ENCODE assay signal across 7 mouse cellular contexts in the genomic region with DNA sequence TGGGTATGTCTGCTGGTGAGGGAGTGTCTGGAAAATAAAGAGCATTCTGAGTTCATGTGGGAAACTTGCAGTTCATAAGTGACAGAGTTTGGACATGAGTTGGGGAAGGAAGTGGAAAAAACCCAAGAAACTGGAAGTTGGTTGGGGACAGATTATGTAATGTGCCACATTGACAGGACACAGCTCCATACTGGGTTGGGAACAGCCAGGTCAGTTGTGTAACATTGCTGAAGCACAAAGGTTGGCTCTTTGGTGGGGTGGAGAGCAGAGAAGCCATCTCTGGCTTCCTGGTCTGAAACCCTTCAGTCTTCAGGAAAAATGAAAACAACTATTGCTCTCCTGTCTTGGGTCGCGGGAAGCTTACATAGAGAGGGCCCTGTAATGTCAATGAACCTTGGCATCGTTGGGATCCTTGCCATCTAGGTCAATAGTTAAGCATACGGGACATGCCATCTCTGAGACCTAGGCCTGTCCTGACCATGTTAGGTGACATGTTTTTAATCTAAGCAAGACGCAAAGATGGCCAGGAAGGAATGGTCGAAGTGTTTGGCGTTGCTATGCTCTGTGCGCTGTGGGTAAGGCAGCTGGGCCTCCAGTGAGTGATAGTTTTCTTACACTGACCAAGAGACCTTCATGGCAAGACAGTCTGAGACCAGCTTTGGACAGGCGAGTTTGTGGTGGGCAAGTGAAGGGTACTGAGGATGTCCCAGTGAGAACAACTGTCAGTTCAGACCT. TPM values are rescaled to one million over a fixed set of nuclear protein-coding genes. Genes with fewer than 3 reads are reported as not detected.
DNase-seq lines count a peak whose midpoint lies in the region; ATAC-seq lines count a peak whose summit lies in the region.

No protein-coding gene starts in this region.

- no peaks in the 10 kb centered on the region; the same call in 1 of the 2 replicates for H3K9me3 ChIP-seq in megakaryocyte, embryonic 14.5 days
- H3K9me3 ChIP-seq in heart, embryonic 13.5 days = no peaks in the 10 kb centered on the region
- H3K9me3 ChIP-seq in liver, embryonic 11.5 days (ENCODE audit: control insufficient read depth, low read length) = no peaks in the 10 kb centered on the region
- H3K9me3 ChIP-seq in stomach, embryonic 15.5 days = no peaks in the 10 kb centered on the region
- no peaks in the 10 kb centered on the region for H3K9me3 ChIP-seq in forebrain, embryonic 11.5 days (ENCODE audit: control insufficient read depth, low read length)

- peak overlapping the region; percentile 93 for H3K4me2 ChIP-seq in heart, embryonic 13.5 days
- peak overlapping the region; percentile 89 for H3K4me2 ChIP-seq in liver, embryonic 11.5 days
- H3K4me2 ChIP-seq in stomach, embryonic 15.5 days = peak overlapping the region; percentile 84
- H3K4me2 ChIP-seq in forebrain, embryonic 11.5 days (ENCODE audit: low read depth, low read length, severe bottlenecking) = no peak overlapping the region; the same call in 1 of the 2 replicates

- peaks cover 82% of the 10 kb centered on the region for H3K4me1 ChIP-seq in megakaryocyte, embryonic 14.5 days
- peaks cover 54% of the 10 kb centered on the region for H3K4me1 ChIP-seq in heart, embryonic 13.5 days
- peaks cover 17% of the 10 kb centered on the region for H3K4me1 ChIP-seq in liver, embryonic 11.5 days (replicated peaks; ENCODE audit: control insufficient read depth, insufficient read depth, low read length)
- peaks cover 32% of the 10 kb centered on the region for H3K4me1 ChIP-seq in stomach, embryonic 15.5 days
- H3K4me1 ChIP-seq in forebrain, embryonic 11.5 days (replicated peaks; ENCODE audit: control insufficient read depth, insufficient read depth, low read length) = 0 out of 2 replicates have a peak, but pooled peaks cover 3% of the 10 kb centered on the region

- peak overlapping the region; percentile 97 for H3K9ac ChIP-seq in heart, embryonic 13.5 days
- no peak overlapping the region for H3K9ac ChIP-seq in liver, embryonic 11.5 days (ENCODE audit: low read depth, low read length)
- H3K9ac ChIP-seq in stomach, embryonic 15.5 days = no peak overlapping the region
- H3K9ac ChIP-seq in forebrain, embryonic 11.5 days (ENCODE audit: low read length) = no peak overlapping the region; the same call in 1 of the 2 replicates

- H3K36me3 ChIP-seq in megakaryocyte, embryonic 14.5 days (replicated peaks; ENCODE audit: low read length) = peaks cover 11% of the 10 kb centered on the region
- H3K36me3 ChIP-seq in heart, embryonic 13.5 days = peaks cover 16% of the 10 kb centered on the region
- H3K36me3 ChIP-seq in liver, embryonic 11.5 days (ENCODE audit: control insufficient read depth, insufficient read depth, low read length) = no peaks in the 10 kb centered on the region
- H3K36me3 ChIP-seq in stomach, embryonic 15.5 days = no peaks in the 10 kb centered on the region
- no peaks in the 10 kb centered on the region for H3K36me3 ChIP-seq in forebrain, embryonic 11.5 days (ENCODE audit: control insufficient read depth, insufficient read depth, low read length)

- H3K27ac ChIP-seq in heart, embryonic 13.5 days (replicated peaks) = peak overlapping the region; percentile 93
- no peak overlapping the region for H3K27ac ChIP-seq in liver, embryonic 11.5 days (ENCODE audit: low read depth, low read length)
- H3K27ac ChIP-seq in stomach, embryonic 15.5 days = peak overlapping the region; percentile 92
- no peak overlapping the region for H3K27ac ChIP-seq in forebrain, embryonic 11.5 days (ENCODE audit: low read depth, low read length)

- H3K27me3 ChIP-seq in megakaryocyte, embryonic 14.5 days (replicated peaks) = peaks cover 12% of the 10 kb centered on the region
- no peaks in the 10 kb centered on the region; the same call in 1 of the 2 replicates for H3K27me3 ChIP-seq in heart, embryonic 13.5 days (replicated peaks)
- peaks cover 17% of the 10 kb centered on the region for H3K27me3 ChIP-seq in liver, embryonic 11.5 days (replicated peaks; ENCODE audit: control insufficient read depth, insufficient read depth, low read length)
- 0 out of 2 replicates have a peak, but pooled peaks cover 3% of the 10 kb centered on the region for H3K27me3 ChIP-seq in stomach, embryonic 15.5 days (replicated peaks)
- peaks cover 14% of the 10 kb centered on the region for H3K27me3 ChIP-seq in forebrain, embryonic 11.5 days (ENCODE audit: control insufficient read depth, insufficient read depth, low read length)

- WGBS in heart, embryonic 13.5 days = 88% methylated on average over 9 of the region's 9 CpGs
- WGBS in liver, embryonic 11.5 days = 89% methylated on average over 9 of the region's 9 CpGs
- 87% methylated on average over 9 of the region's 9 CpGs for WGBS in stomach, embryonic 15.5 days
- WGBS in forebrain, embryonic 11.5 days = 91% methylated on average over 9 of the region's 9 CpGs

- no peak for DNase-seq in liver, embryonic 11.5 days (ENCODE audit: low spot score)
- no peak for DNase-seq in forebrain, embryonic 11.5 days (ENCODE audit: low spot score)

- no peak for ATAC-seq in megakaryocyte, adult 5-6 weeks (ENCODE audit: poor library complexity, severe bottlenecking)
- ATAC-seq in heart, embryonic 13.5 days (ENCODE audit: extremely low read depth, insufficient number of reproducible peaks, low FRiP score, low TSS enrichment) = no peak
- ATAC-seq in liver, embryonic 11.5 days (replicated peaks; ENCODE audit: low FRiP score) = no peak
- no peak for ATAC-seq in stomach, embryonic 15.5 days (ENCODE audit: insufficient read depth, low FRiP score, low read depth)
- ATAC-seq in erythroid progenitor cell, adult 5-6 weeks (replicated peaks; ENCODE audit: low FRiP score, poor library complexity, severe bottlenecking) = no peak
- no peak for ATAC-seq in forebrain, embryonic 11.5 days (replicated peaks; ENCODE audit: low FRiP score)

- peak overlapping the region; percentile 92 for H3K4me3 ChIP-seq in megakaryocyte, embryonic 14.5 days (replicated peaks)
- H3K4me3 ChIP-seq in heart, embryonic 13.5 days = peak overlapping the region; percentile 81
- H3K4me3 ChIP-seq in liver, embryonic 11.5 days (ENCODE audit: low read depth, low read length) = no peak overlapping the region
- H3K4me3 ChIP-seq in stomach, embryonic 15.5 days (replicated peaks) = peak overlapping the region; percentile 74; the same call in 1 of the 2 replicates
- no peak overlapping the region for H3K4me3 ChIP-seq in forebrain, embryonic 11.5 days (ENCODE audit: low read depth, low read length)

RNA-seq across cellular contexts. Expression of gene Marveld1, which starts 0.8 kb away (rescaled TPM):
- 3.6 and 10.8 TPM in 2 replicates for polyA plus RNA-seq in megakaryocyte, embryonic 14.5 days (2012; ENCODE audit: insufficient read depth, low replicate concordance)
- 5.7 and 6.7 TPM in 2 replicates for total RNA-seq in megakaryocyte, adult 5-6 weeks (2015)
- 7.9 and 9.4 TPM in 2 replicates for total RNA-seq in megakaryocyte, adult 5-6 weeks (2017)
- polyA plus RNA-seq in heart, embryonic 13.5 days (2015; fragmentation: Nextera tagmentation; extraction: Ambion mirVana) = 7.4 and 7.7 TPM in 2 replicates
- polyA plus RNA-seq in liver, embryonic 11.5 days (2014; fragmentation: Nextera tagmentation; extraction: Ambion mirVana) = 4.3 and 5.4 TPM in 2 replicates
- 19.3 and 21.0 TPM in 2 replicates for polyA plus RNA-seq in stomach, embryonic 15.5 days (2015; fragmentation: Nextera tagmentation; extraction: Ambion mirVana)
- 0.84 and 2.2 TPM in 2 replicates for total RNA-seq in erythroid progenitor cell, adult 5-6 weeks (2015; ENCODE audit: low replicate concordance)
- total RNA-seq in erythroid progenitor cell, adult 5-6 weeks (2017; ENCODE audit: low replicate concordance) = 1.9 and 3.9 TPM in 2 replicates
- polyA plus RNA-seq in forebrain, embryonic 11.5 days (2014; fragmentation: Nextera tagmentation; extraction: Ambion mirVana) = 8.7 and 9.7 TPM in 2 replicates

RNA-seq across cellular contexts. Expression of gene Zfyve27, which starts 17.3 kb away (rescaled TPM):
- polyA plus RNA-seq in megakaryocyte, embryonic 14.5 days (2012; ENCODE audit: insufficient read depth, low replicate concordance) = 6.6 and 12.2 TPM in 2 replicates
- 7.9 and 13.1 TPM in 2 replicates for total RNA-seq in megakaryocyte, adult 5-6 weeks (2015)
- 21.3 and 26.3 TPM in 2 replicates for total RNA-seq in megakaryocyte, adult 5-6 weeks (2017)
- polyA plus RNA-seq in heart, embryonic 13.5 days (2015; fragmentation: Nextera tagmentation; extraction: Ambion mirVana) = 20.2 and 22.2 TPM in 2 replicates
- polyA plus RNA-seq in liver, embryonic 11.5 days (2014; fragmentation: Nextera tagmentation; extraction: Ambion mirVana) = 15.2 and 15.8 TPM in 2 replicates
- 24.6 and 25.2 TPM in 2 replicates for polyA plus RNA-seq in stomach, embryonic 15.5 days (2015; fragmentation: Nextera tagmentation; extraction: Ambion mirVana)
- 7.1 and 9.4 TPM in 2 replicates for total RNA-seq in erythroid progenitor cell, adult 5-6 weeks (2015; ENCODE audit: low replicate concordance)
- 6.1 and 16.9 TPM in 2 replicates for total RNA-seq in erythroid progenitor cell, adult 5-6 weeks (2017; ENCODE audit: low replicate concordance)
- polyA plus RNA-seq in forebrain, embryonic 11.5 days (2014; fragmentation: Nextera tagmentation; extraction: Ambion mirVana) = 22.4 and 23.1 TPM in 2 replicates

RNA-seq across cellular contexts. Expression of gene Avpi1, which starts 17.6 kb away (rescaled TPM):
- polyA plus RNA-seq in megakaryocyte, embryonic 14.5 days (2012; ENCODE audit: insufficient read depth, low replicate concordance) = 15.5 and 38.7 TPM in 2 replicates
- 1.1 and 1.7 TPM in 2 replicates for total RNA-seq in megakaryocyte, adult 5-6 weeks (2015)
- total RNA-seq in megakaryocyte, adult 5-6 weeks (2017) = 2.9 and 6.2 TPM in 2 replicates
- polyA plus RNA-seq in heart, embryonic 13.5 days (2015; fragmentation: Nextera tagmentation; extraction: Ambion mirVana) = 30.6 and 34.2 TPM in 2 replicates
- polyA plus RNA-seq in liver, embryonic 11.5 days (2014; fragmentation: Nextera tagmentation; extraction: Ambion mirVana) = 19.9 and 21.6 TPM in 2 replicates
- 42.5 and 44.7 TPM in 2 replicates for polyA plus RNA-seq in stomach, embryonic 15.5 days (2015; fragmentation: Nextera tagmentation; extraction: Ambion mirVana)
- total RNA-seq in erythroid progenitor cell, adult 5-6 weeks (2015; ENCODE audit: low replicate concordance) = 6.5 TPM in 1 of 2 replicates, not detected in the other
- total RNA-seq in erythroid progenitor cell, adult 5-6 weeks (2017; ENCODE audit: low replicate concordance) = 4.4 TPM in 1 of 2 replicates, not detected in the other
- polyA plus RNA-seq in forebrain, embryonic 11.5 days (2014; fragmentation: Nextera tagmentation; extraction: Ambion mirVana) = 15.6 and 16.3 TPM in 2 replicates

RNA-seq across cellular contexts. Expression of gene Sfrp5, which starts 55.6 kb away (rescaled TPM):
- not detected in 2 replicates for polyA plus RNA-seq in megakaryocyte, embryonic 14.5 days (2012; ENCODE audit: insufficient read depth, low replicate concordance)
- not detected in 2 replicates for total RNA-seq in megakaryocyte, adult 5-6 weeks (2015)
- total RNA-seq in megakaryocyte, adult 5-6 weeks (2017) = not detected in 2 replicates
- 4.4 and 5.4 TPM in 2 replicates for polyA plus RNA-seq in heart, embryonic 13.5 days (2015; fragmentation: Nextera tagmentation; extraction: Ambion mirVana)
- 3.5 and 5.2 TPM in 2 replicates for polyA plus RNA-seq in liver, embryonic 11.5 days (2014; fragmentation: Nextera tagmentation; extraction: Ambion mirVana)
- polyA plus RNA-seq in stomach, embryonic 15.5 days (2015; fragmentation: Nextera tagmentation; extraction: Ambion mirVana) = 9.4 and 16.0 TPM in 2 replicates
- not detected in 2 replicates for total RNA-seq in erythroid progenitor cell, adult 5-6 weeks (2015; ENCODE audit: low replicate concordance)
- total RNA-seq in erythroid progenitor cell, adult 5-6 weeks (2017; ENCODE audit: low replicate concordance) = not detected in 2 replicates
- 0.09 and 0.19 TPM in 2 replicates for polyA plus RNA-seq in forebrain, embryonic 11.5 days (2014; fragmentation: Nextera tagmentation; extraction: Ambion mirVana)

RNA-seq across cellular contexts. Expression of gene Pi4k2a, which starts 56.2 kb away (rescaled TPM):
- 8.3 and 14.6 TPM in 2 replicates for polyA plus RNA-seq in megakaryocyte, embryonic 14.5 days (2012; ENCODE audit: insufficient read depth, low replicate concordance)
- 12.0 and 12.2 TPM in 2 replicates for total RNA-seq in megakaryocyte, adult 5-6 weeks (2015)
- total RNA-seq in megakaryocyte, adult 5-6 weeks (2017) = 9.9 and 10.7 TPM in 2 replicates
- polyA plus RNA-seq in heart, embryonic 13.5 days (2015; fragmentation: Nextera tagmentation; extraction: Ambion mirVana) = 14.5 and 16.9 TPM in 2 replicates
- polyA plus RNA-seq in liver, embryonic 11.5 days (2014; fragmentation: Nextera tagmentation; extraction: Ambion mirVana) = 17.6 and 18.1 TPM in 2 replicates
- polyA plus RNA-seq in stomach, embryonic 15.5 days (2015; fragmentation: Nextera tagmentation; extraction: Ambion mirVana) = 22.0 and 24.0 TPM in 2 replicates
- total RNA-seq in erythroid progenitor cell, adult 5-6 weeks (2015; ENCODE audit: low replicate concordance) = 2.5 and 3.4 TPM in 2 replicates
- total RNA-seq in erythroid progenitor cell, adult 5-6 weeks (2017; ENCODE audit: low replicate concordance) = 2.1 and 3.3 TPM in 2 replicates
- polyA plus RNA-seq in forebrain, embryonic 11.5 days (2014; fragmentation: Nextera tagmentation; extraction: Ambion mirVana) = 29.0 and 30.7 TPM in 2 replicates

Comparison
In these comparisons a context has a peak if more than half of its experiments do, and no peak if none do; other contexts are left out.
1. H3K4me3 ChIP-seq: peak in megakaryocyte, embryonic 14.5 days (single experiment), heart, embryonic 13.5 days (single experiment) and stomach, embryonic 15.5 days (single experiment); none in liver, embryonic 11.5 days (single experiment) and forebrain, embryonic 11.5 days (single experiment).
2. H3K27ac ChIP-seq: peak in heart, embryonic 13.5 days (single experiment) and stomach, embryonic 15.5 days (single experiment); none in liver, embryonic 11.5 days (single experiment) and forebrain, embryonic 11.5 days (single experiment).